Mouse (Mus musculus) hindbrain, postnatal 0 days (tissue): ENCODE measurements at regions not wholly inside any gene's neighbourhood (a gene's known extent, or its start where the extent isn't known, plus 50 kb on each side); places are given as distances from the start of the nearest gene placed in this dataset.

ENCODE experiments used
- ATAC-seq: fragments of 200-750 bp; cut with Nextera tagmentation; 2 replicates; pipeline ENCODE4 v1.8.0; 2017; ENCODE audit warnings: mild to moderate bottlenecking, moderate TSS enrichment, moderate library complexity
- DNase-seq: peaks from one replicate; pipeline ENCODE4 v3.0.0-alpha.2; 2015; ENCODE audit warnings: low spot score
- H3K27ac ChIP-seq: fragments of 300-500 bp; sonication (generic); 2 replicates; pipeline ENCODE4 v1.5.1; 2014; ENCODE audit warnings: mild to moderate bottlenecking
- H3K27me3 ChIP-seq: fragments of 300-500 bp; sonication (generic); 2 replicates; pipeline ENCODE4 v1.6.1; 2014; ENCODE audit warnings: low read length, mixed read lengths; ENCODE audit not compliant: insufficient read depth
- H3K36me3 ChIP-seq: fragments of 300-500 bp; sonication (generic); 2 replicates; pipeline ENCODE4 v1.6.1; 2014; ENCODE audit warnings: low read length, mixed read lengths; ENCODE audit not compliant: insufficient read depth
- H3K4me1 ChIP-seq: fragments of 300-500 bp; sonication (generic); 2 replicates; pipeline ENCODE4 v1.6.1; 2014; ENCODE audit warnings: antibody characterized with exemption, low read length, mixed read lengths; ENCODE audit not compliant: insufficient read depth
- H3K4me2 ChIP-seq: fragments of 300-500 bp; sonication (generic); 2 replicates; pipeline ENCODE4 v1.6.1; 2014; ENCODE audit warnings: low read depth, mild to moderate bottlenecking, low read length, moderate library complexity, mixed read lengths
- H3K4me3 ChIP-seq: fragments of 300-500 bp; sonication (generic); 2 replicates; pipeline ENCODE4 v1.5.1; 2014; ENCODE audit warnings: low read length
- H3K9ac ChIP-seq: fragments of 300-500 bp; sonication (generic); replicated peaks from 2 replicates; pipeline ENCODE4 v1.6.1; 2014; ENCODE audit warnings: mild to moderate bottlenecking, low read length, moderate library complexity, mixed read lengths
- H3K9me3 ChIP-seq: fragments of 300-500 bp; sonication (generic); 2 replicates; pipeline ENCODE4 v1.6.1; 2016; ENCODE audit warnings: low read length, mixed read lengths
- CTCF ChIP-seq: IDR thresholded peaks from 2 replicates; pipeline ENCODE4 v1.5.1; 2016; ENCODE audit warnings: antibody characterized with exemption, control low read depth, low read depth
- WGBS: fragments of 180-500 bp; shearing (Covaris S2); extraction: QIAGEN DNeasy Blood & Tissue Kit; methylation state at CpG from one replicate; pipeline ENCODE4 v1.1.7; 2014; 5-methylcytosine and 5-hydroxymethylcytosine counted together

DNA sequence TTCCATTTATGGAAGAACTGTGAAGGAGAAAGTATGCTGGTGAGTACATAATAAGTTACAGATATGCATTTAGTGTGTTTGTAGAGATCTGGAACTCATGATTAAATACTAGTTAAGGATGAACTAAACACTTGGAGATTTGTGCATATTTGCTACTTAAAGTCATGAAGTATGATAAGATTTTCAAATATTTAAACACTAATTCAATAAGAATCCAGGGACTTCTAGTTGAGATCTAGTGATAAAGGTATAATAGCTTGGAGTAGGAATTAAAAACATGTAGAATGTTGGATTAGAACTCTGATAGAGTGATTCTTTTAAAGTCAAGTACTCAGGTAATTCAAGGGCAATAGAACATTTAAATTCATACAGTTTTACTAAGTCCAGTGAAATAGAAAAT is 1026.5 kb upstream of the Lcorl start:
- Histone ChIP-seq H3K4me1 (no peaks in the 10 kb centered on the region), H3K36me3 (no peaks in the 10 kb centered on the region), H3K9me3 (no peaks in the 10 kb centered on the region), H3K9ac (no peak overlapping the region), H3K4me2 (no peak overlapping the region), H3K4me3 (no peak overlapping the region), H3K27ac (no peak overlapping the region), H3K27me3 (no peaks in the 10 kb centered on the region)
- no peak for TF ChIP-seq CTCF
- DNase-seq (no peak), ATAC-seq (no peak)

DNA sequence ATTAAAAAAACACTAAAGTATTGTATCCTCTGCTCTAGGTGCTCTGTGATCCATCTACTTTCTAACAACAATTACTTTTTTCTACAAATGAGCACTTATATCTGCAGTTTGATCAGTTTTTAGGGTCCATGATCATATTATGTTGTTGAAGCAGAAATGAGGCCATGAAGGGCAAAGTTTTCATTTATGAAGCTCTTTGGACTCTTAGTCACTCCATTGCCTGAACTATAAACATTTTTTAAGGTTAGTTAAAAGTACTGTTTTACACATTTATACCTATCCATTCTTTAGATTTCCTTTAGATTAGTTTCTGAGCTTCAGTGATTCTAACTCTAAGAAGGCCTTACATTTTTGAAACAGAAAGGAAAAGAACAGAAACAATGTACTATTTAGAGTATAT is 999.4 kb upstream of the Lcorl start:
- no peaks in the 10 kb centered on the region for H3K27me3 ChIP-seq
- H3K9ac ChIP-seq: no peak overlapping the region
- no peak for ATAC-seq
- H3K9me3 ChIP-seq: no peaks in the 10 kb centered on the region
- no peaks in the 10 kb centered on the region for H3K4me1 ChIP-seq
- no peak for DNase-seq
- H3K36me3 ChIP-seq: no peaks in the 10 kb centered on the region
- H3K4me3 ChIP-seq: no peak overlapping the region
- TF ChIP-seq CTCF: no peak
- no peak overlapping the region for H3K27ac ChIP-seq
- H3K4me2 ChIP-seq: no peak overlapping the region

DNA sequence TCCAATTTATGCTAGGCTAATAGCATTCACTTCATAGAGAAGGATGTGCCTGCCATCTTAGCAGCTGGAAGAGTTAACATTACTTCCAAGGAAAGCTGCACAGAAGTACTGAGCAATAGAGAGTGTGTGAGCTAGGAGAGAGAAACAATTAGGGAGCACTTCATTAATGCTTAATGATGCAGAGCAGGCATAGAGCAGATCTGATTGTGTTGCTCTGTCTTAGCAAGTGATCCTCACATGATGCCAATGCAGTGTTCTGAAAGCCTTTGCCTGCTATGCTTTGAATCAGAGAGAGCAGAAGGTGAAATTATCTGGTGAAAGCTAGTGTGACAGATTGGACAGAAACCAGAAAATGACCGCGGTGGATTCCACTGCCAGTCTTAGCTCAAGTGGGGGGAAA is 987.8 kb upstream of the Lcorl start:
- H3K36me3 ChIP-seq: no peaks in the 10 kb centered on the region
- H3K4me1 ChIP-seq: no peaks in the 10 kb centered on the region
- no peak overlapping the region for H3K9ac ChIP-seq
- DNase-seq (peak; percentile 39), ATAC-seq (peak; percentile 68; the same call in 1 of the 2 replicates)
- H3K4me2 ChIP-seq: no peak overlapping the region
- H3K27me3 ChIP-seq: no peaks in the 10 kb centered on the region
- H3K9me3 ChIP-seq: no peaks in the 10 kb centered on the region
- 14% methylated on average over 2 of the region's 2 CpGs for WGBS
- H3K27ac ChIP-seq: no peak overlapping the region; the same call in 1 of the 2 replicates
- TF ChIP-seq CTCF: no peak
- no peak overlapping the region for H3K4me3 ChIP-seq

DNA sequence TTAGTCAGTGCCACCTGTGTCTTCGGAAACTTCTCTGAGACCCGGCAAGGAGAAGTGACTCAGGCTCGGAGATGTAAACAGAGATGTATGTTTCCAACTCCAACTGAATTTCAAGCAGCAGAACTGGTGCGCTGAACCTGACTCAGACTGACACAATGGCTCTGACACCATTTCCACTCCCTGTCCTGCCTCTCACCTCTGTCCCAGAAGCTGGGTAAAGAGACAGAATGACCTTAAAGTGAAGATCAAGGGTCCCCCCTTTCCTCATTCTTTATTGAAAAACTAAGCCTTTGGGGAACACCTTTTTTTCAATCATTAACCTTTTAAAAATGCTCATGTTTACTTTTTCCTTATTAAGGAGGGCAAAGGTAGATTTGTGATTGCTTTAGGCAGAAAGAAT is 979.4 kb upstream of the Lcorl start:
- no peaks in the 10 kb centered on the region for H3K36me3 ChIP-seq
- H3K4me2 ChIP-seq: no peak overlapping the region
- WGBS: 92% methylated on average over 4 of the region's 4 CpGs
- H3K27ac ChIP-seq: no peak overlapping the region
- H3K4me3 ChIP-seq: no peak overlapping the region
- ATAC-seq (no peak), DNase-seq (no peak)
- TF ChIP-seq CTCF: no peak
- H3K27me3 ChIP-seq: no peaks in the 10 kb centered on the region
- no peaks in the 10 kb centered on the region for H3K4me1 ChIP-seq
- H3K9ac ChIP-seq: no peak overlapping the region
- H3K9me3 ChIP-seq: no peaks in the 10 kb centered on the region

DNA sequence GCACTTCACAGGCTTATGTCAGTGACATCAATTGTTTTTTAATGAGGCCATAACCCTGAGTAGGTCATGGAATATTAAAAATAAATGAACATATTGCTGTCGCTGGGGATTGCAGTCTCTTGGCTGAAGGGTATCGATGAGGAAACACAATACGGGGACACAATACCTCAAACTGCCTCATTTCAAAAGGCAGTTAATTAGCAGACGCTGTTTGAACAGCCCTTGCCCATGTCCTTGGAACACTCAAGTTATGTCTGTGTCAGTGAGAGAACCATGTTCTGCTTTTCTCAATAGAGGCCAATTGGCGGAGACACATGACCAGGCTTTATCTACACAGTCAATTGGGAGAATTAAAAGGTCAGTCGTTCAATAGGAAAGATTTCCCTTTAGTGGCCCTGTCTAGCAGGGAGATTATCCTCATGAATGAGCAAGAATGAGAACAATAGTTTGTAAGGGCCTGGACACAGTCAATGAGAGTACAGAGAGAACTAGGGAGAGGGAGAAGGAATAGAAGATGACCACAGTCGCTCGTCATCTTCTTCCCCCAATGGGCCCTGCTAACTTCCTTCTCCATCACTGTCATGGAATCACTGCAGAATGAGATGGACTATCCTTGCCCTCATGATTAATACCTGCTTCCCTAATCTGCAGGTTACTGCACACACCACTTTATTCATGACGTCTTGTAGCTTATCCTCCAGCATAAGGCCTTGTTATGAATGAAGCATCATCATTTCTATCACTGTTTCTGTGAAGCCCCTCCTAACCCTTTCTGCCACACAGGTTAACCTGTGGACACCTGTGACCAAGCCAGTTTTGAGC is 973.6 kb upstream of the Lcorl start:
- no peaks in the 10 kb centered on the region for H3K9me3 ChIP-seq
- ATAC-seq (no peak; the same call in 1 of the 2 replicates), DNase-seq (no peak)
- H3K36me3 ChIP-seq: no peaks in the 10 kb centered on the region
- H3K4me1 ChIP-seq: peaks cover 4% of the 10 kb centered on the region; the same call in 1 of the 2 replicates
- H3K27me3 ChIP-seq: no peaks in the 10 kb centered on the region
- no peak for TF ChIP-seq CTCF
- H3K4me3 ChIP-seq: no peak overlapping the region
- no peak overlapping the region for H3K4me2 ChIP-seq
- H3K27ac ChIP-seq: no peak overlapping the region
- WGBS: 27% methylated on average over 9 of the region's 9 CpGs
- no peak overlapping the region for H3K9ac ChIP-seq

DNA sequence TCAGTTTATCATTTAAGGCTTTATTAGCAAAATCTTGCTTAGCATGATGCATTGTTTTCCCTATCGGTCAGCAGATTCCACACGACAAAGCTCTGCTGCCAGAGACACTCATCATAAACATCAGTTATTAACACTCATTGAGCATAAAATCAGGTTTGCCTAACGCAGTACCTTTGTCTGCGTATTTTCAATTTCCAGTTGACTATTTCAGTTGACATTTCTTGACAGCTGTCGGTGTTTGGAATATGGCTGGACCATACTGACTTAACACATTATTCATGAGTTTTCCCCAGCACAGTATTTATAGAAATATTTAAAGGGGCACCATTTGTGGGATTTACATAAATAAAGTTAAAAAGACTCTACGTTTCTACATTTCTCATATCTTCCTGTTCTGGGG is 972.7 kb upstream of the Lcorl start:
- Histone ChIP-seq H3K4me3 (no peak overlapping the region), H3K27ac (no peak overlapping the region), H3K9ac (no peak overlapping the region), H3K36me3 (no peaks in the 10 kb centered on the region), H3K27me3 (no peaks in the 10 kb centered on the region), H3K9me3 (no peaks in the 10 kb centered on the region), H3K4me2 (no peak overlapping the region), H3K4me1 (peaks cover 4% of the 10 kb centered on the region; the same call in 1 of the 2 replicates)
- DNase-seq: no peak
- 56% methylated on average over 6 of the region's 6 CpGs for WGBS
- TF ChIP-seq CTCF: no peak
- no peak for ATAC-seq

DNA sequence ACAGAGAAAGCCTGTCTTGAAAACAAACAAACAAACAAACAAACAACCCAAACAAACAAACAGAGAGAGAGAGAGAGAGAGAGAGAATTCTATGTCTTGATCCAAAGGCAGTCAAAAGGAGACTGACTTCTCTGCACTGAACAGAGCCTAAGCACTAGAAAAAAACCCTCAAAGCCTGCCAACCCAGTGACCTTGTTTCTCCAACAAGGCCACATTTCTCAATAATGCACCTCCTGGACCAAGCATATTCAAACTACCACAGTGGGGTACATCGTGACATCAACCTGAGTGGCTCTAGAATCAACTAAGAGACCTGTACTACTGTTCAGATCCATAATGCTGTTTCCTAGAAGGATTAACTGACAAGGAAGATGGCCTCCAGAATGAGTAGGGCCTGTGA is 969.0 kb upstream of the Lcorl start:
- TF ChIP-seq CTCF: no peak
- no peaks in the 10 kb centered on the region for H3K9me3 ChIP-seq
- H3K27me3 ChIP-seq: no peaks in the 10 kb centered on the region
- WGBS: 80% methylated on average over 1 of the region's 1 CpGs
- H3K36me3 ChIP-seq: no peaks in the 10 kb centered on the region
- ATAC-seq: no peak
- no peak for DNase-seq
- H3K9ac ChIP-seq: no peak overlapping the region
- H3K4me3 ChIP-seq: no peak overlapping the region
- H3K4me2 ChIP-seq: no peak overlapping the region
- peaks cover 4% of the 10 kb centered on the region; the same call in 1 of the 2 replicates for H3K4me1 ChIP-seq
- H3K27ac ChIP-seq: no peak overlapping the region
